Mouse (Mus musculus) small intestine, adult 2 months (tissue): Measurements from ENCODE around the gene Tmed4.

ENCODE experiments used
- CTCF ChIP-seq: fragments of 200-500 bp; IDR thresholded peaks from 2 replicates; pipeline ENCODE4 v1.5.1; 2012; ENCODE audit warnings: low read depth, mild to moderate bottlenecking, control low read depth, inconsistent platforms, low read length, moderate library complexity, mixed read lengths; ENCODE audit not compliant: insufficient replicate concordance, insufficient read length; ENCODE audit errors: extremely low read depth
- POLR2A ChIP-seq: fragments of 200-500 bp; IDR thresholded peaks from 2 replicates; pipeline ENCODE4 v1.6.1; 2012; ENCODE audit warnings: low read depth, mild to moderate bottlenecking, control low read depth, inconsistent platforms, low read length, moderate library complexity

DNA sequence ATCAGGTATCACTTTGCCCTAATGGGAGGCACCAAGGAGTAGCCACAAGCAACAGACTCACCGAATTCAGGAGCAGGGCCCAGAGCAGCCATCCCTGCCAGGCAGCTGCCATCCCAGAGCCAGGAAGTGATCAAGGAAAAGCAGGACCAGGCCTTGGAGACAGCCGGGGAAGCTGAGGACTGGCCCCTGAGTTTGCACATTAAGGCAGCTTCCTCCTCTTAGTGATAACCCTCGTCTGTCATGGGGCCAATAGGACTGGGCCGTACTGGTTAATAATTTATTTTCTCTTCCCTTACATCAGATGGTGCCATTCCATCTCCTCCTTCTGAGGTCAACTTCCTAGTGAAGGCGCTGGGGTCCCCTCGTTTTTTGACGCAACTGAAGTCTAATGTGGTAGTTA lies 44.7 kb downstream of the Tmed4 start, which contains the start of gene Npc1l1:
- TF ChIP-seq CTCF, result no peak
- peak; percentile 94 for TF ChIP-seq POLR2A
